Mouse (Mus musculus) limb, embryonic 14.5 days (tissue): Measurements from ENCODE around the gene Fbxl20. TPM values are rescaled to one million over a fixed set of nuclear protein-coding genes. Genes with fewer than 3 reads are reported as not detected.
A peak's percentile ranks its signal among the peaks of the same experiment; 100 is the strongest.

ENCODE experiments used
- ATAC-seq: fragments of 200-750 bp; cut with Nextera tagmentation; 2 replicates; pipeline ENCODE4 v1.8.0; 2017; ENCODE audit warnings: low read depth, moderate number of reproducible peaks, moderate TSS enrichment; ENCODE audit not compliant: low FRiP score
- DNase-seq: peaks from one replicate; pipeline ENCODE4 v3.0.0-alpha.2; 2015; ENCODE audit warnings: low spot score
- H3K27ac ChIP-seq: fragments of 300-500 bp; sonication (generic); replicated peaks from 2 replicates; pipeline ENCODE4 v1.5.1; 2014; ENCODE audit warnings: low read depth, mild to moderate bottlenecking, low read length, moderate library complexity, mixed read lengths
- H3K27me3 ChIP-seq: fragments of 300-500 bp; sonication (generic); 2 replicates; pipeline ENCODE4 v1.6.1; 2014; ENCODE audit warnings: low read length, mixed read lengths; ENCODE audit not compliant: control insufficient read depth, insufficient read depth
- H3K36me3 ChIP-seq: fragments of 300-500 bp; sonication (generic); 2 replicates; pipeline ENCODE4 v1.6.1; 2014; ENCODE audit warnings: mild to moderate bottlenecking, low read length, moderate library complexity, mixed read lengths; ENCODE audit not compliant: control insufficient read depth, insufficient read depth
- H3K4me1 ChIP-seq: fragments of 300-500 bp; sonication (generic); 2 replicates; pipeline ENCODE4 v1.6.1; 2014; ENCODE audit warnings: antibody characterized with exemption, low read length, mixed read lengths; ENCODE audit not compliant: control insufficient read depth, insufficient read depth
- H3K4me2 ChIP-seq: fragments of 300-500 bp; sonication (generic); replicated peaks from 2 replicates; pipeline ENCODE4 v1.6.1; 2014; ENCODE audit warnings: low read depth, mild to moderate bottlenecking, low read length, moderate library complexity; ENCODE audit not compliant: severe bottlenecking
- H3K4me3 ChIP-seq: fragments of 300-500 bp; sonication (generic); replicated peaks from 2 replicates; pipeline ENCODE4 v1.5.1; 2014; ENCODE audit warnings: low read length
- H3K9ac ChIP-seq: fragments of 300-500 bp; sonication (generic); 2 replicates; pipeline ENCODE4 v1.6.1; 2014; ENCODE audit warnings: mild to moderate bottlenecking, low read depth, low read length, moderate library complexity; ENCODE audit not compliant: severe bottlenecking
- H3K9me3 ChIP-seq: fragments of 300-500 bp; sonication (generic); 2 replicates; pipeline ENCODE4 v1.6.1; 2016; ENCODE audit warnings: low read length; ENCODE audit not compliant: control insufficient read depth
- POLR2A ChIP-seq: fragments of 200-500 bp; IDR thresholded peaks from 2 replicates; pipeline ENCODE4 v1.8.0; 2012; ENCODE audit warnings: inconsistent platforms, mild to moderate bottlenecking, moderate library complexity, borderline replicate concordance; ENCODE audit not compliant: insufficient read depth, insufficient read length; ENCODE audit errors: extremely low read depth
- WGBS: fragments of 180-500 bp; shearing (Covaris S2); extraction: QIAGEN DNeasy Blood & Tissue Kit; methylation state at CpG from one replicate; pipeline ENCODE4 v1.1.7; 2014; 5-methylcytosine and 5-hydroxymethylcytosine counted together
- polyA plus RNA-seq, 2 experiments: library from polyadenylated mRNA; depleted of rRNA in 1 of 2; stranded (reverse) in 1 of 2; unstranded in 1 of 2; fragments of >200 nt; fragmentation: Nextera tagmentation in 1 of 2; extraction: Ambion mirVana in 1 of 2; gene quantifications; 2 replicates each; pipeline versions ENCODE4 v1.2.1 to v1.2.3; 2012 to 2014

The Fbxl20 gene
- polyA plus RNA-seq, 2 experiments, result 17.8 to 18.4 TPM

DNA sequence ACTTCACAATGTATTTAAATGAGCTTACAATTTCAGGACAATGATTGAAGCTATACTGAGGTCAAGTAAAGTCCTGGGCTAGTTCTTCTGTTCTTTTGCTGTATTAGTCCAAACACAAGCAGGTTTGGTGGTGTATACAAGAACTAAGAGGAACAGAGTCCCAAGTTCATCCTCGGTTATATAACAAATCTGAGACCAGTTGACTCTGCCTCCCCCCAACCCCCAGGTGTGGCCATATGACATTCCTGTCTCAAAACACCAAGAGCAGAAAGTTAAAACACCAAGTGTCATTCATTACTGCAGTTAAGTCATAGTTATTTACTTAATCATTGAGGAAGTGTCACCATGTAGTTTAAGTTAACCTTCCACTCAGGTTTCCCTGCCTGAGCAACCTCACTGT lies 18.2 kb upstream of the Fbxl20 start:
- DNase-seq, result no peak
- Histone ChIP-seq H3K36me3 (peaks cover 87% of the 10 kb centered on the region), H3K9ac (no peak overlapping the region)

DNA sequence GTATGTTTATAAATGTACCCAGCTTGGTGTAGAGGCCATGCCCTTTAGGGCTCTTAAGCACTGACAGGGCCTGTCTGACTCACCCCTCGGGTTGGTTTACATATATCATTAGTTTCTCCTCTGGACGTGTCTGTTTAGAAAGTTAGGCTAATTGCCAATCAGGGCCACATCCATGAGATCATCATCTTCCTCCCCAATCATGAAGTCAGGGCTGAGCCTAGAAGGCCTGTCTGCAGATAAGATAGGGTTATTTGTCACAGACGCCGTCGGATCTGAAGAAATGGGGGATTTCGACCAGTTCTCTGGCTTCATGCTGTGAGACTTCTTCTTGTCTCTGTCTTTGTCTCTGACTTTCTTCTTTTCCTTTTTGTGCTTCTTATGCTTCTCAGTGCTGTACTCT lies 4.9 kb upstream of the Fbxl20 start:
- H3K4me3 ChIP-seq, result no peak overlapping the region
- H3K4me1 ChIP-seq, result 0 out of 2 replicates have a peak, but pooled peaks cover 2% of the 10 kb centered on the region
- no peak overlapping the region for H3K27ac ChIP-seq
- no peak overlapping the region for H3K4me2 ChIP-seq
- H3K9me3 ChIP-seq, result no peaks in the 10 kb centered on the region
- 85% methylated on average over 6 of the region's 6 CpGs for WGBS
- H3K9ac ChIP-seq, result no peak overlapping the region
- peaks cover 63% of the 10 kb centered on the region for H3K36me3 ChIP-seq
- no peak for TF ChIP-seq POLR2A
- no peaks in the 10 kb centered on the region for H3K27me3 ChIP-seq
- DNase-seq (no peak), ATAC-seq (no peak)

More for the DNA sequence above, 18.2 kb upstream of the Fbxl20 start:
- H3K4me1 ChIP-seq, result no peaks in the 10 kb centered on the region
- TF ChIP-seq POLR2A, result no peak
- no peak overlapping the region for H3K4me3 ChIP-seq
- WGBS, result 88% methylated on average over 1 of the region's 1 CpGs
- ATAC-seq, result no peak
- no peaks in the 10 kb centered on the region for H3K9me3 ChIP-seq
- no peak overlapping the region for H3K27ac ChIP-seq
- H3K4me2 ChIP-seq, result no peak overlapping the region
- no peaks in the 10 kb centered on the region for H3K27me3 ChIP-seq

DNA sequence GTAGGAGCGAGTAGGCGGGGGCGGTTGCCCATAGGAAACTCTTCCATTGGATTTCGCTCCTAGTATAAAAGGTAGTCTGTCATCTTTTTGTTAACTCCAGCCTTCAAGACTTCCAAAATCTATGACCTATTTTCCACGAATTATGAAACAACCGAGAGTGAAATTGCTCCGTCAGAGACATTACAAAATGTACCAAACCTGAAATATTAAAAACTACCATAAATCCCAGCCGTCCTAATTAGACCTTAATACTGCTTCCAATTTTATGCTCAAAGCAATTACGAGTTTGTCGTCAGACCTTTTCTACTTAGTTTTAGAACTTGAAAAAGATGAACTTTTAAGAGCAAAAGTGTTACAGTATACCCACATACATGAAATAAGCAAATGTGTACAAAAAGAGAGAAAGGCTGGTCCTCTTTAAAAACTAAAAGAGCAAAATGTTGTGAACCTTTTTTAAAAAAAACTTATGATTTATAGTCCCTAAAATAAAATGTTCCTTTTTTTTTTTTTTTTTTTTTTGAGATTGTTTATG lies 488 bp upstream of the Fbxl20 start:
- Histone ChIP-seq H3K36me3 (peaks cover 25% of the 10 kb centered on the region), H3K4me3 (peak overlapping the region; percentile 96), H3K27ac (no peak overlapping the region), H3K4me2 (peak overlapping the region; percentile 83), H3K9me3 (no peaks in the 10 kb centered on the region), H3K4me1 (peaks cover 14% of the 10 kb centered on the region), H3K27me3 (no peaks in the 10 kb centered on the region), H3K9ac (no peak overlapping the region)
- no peak for TF ChIP-seq POLR2A
- WGBS, result 5% methylated on average over 10 of the region's 10 CpGs
- DNase-seq, result no peak
- no peak for ATAC-seq

DNA sequence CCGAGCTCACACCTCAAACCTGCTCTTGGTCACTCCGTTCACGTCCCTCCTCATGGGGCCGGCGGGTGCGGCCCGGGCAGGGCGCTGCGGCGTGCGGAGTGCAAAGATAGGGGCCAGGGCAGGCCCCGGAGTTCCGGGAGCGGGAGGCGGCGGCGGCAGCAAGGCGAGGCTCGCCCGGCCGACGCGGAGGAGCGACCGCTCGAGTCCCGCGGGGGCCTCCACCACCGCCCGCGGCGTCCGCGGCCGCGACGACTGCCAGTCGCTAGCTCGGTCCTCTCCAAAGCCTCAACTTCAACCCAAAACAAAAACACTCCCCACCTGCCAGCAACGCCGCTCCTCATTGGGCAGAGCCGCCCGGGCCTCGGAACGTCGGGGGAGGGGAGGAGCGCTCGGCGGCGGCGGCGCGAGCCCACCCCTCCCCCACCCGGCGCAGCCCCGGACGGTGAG lies 876 bp downstream of the Fbxl20 start:
- H3K4me1 ChIP-seq, result peaks cover 14% of the 10 kb centered on the region
- peak; percentile 90 for DNase-seq
- H3K9ac ChIP-seq, result peak overlapping the region; percentile 90
- peaks cover 12% of the 10 kb centered on the region; the same call in 1 of the 2 replicates for H3K36me3 ChIP-seq
- peak; percentile 89 for ATAC-seq
- H3K27me3 ChIP-seq, result no peaks in the 10 kb centered on the region
- TF ChIP-seq POLR2A, result no peak
- WGBS, result under 1% methylated on average over 32 of the region's 57 CpGs
- peak overlapping the region; percentile 83 for H3K4me2 ChIP-seq
- H3K4me3 ChIP-seq, result peak overlapping the region; percentile 96
- peak overlapping the region; percentile 87 for H3K27ac ChIP-seq
- no peaks in the 10 kb centered on the region for H3K9me3 ChIP-seq

DNA sequence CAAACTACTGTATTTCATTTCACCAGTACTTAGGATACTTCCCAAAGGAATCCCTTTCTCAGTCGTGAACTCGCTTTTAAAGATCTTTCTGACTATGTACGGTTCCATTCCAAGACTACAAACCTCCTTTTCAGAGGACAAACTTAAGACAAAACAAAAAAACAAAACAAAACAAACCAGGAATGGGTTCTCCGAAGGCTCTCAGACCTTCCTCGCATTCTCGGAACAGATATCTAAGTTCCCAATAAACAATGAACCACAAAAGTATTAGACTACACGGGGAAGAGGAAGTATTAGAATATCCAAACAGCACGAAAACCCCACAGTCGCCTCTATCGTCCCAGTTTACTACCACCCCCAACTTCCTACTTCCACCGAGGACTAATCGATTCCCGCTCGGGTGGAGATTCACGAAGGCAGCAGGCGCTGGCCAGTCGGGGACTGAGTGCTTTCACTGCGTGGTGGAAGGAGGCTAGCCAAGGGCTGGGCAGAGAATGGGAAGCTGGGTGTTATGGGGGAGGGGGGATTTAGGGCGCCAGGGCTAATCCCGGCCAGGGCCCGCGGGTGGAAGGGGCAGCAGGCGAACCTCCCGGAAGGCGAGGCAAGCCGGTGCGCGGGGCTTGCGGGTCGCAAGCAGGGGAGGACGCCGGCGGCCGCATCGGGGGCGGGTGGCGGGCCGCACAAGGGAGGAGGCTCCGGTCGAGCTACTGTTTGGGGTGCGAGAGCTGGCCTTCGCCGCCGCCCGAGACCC lies 1.5 kb downstream of the Fbxl20 start:
- Histone ChIP-seq H3K9me3 (no peaks in the 10 kb centered on the region), H3K4me3 (peak overlapping the region; percentile 96), H3K27me3 (no peaks in the 10 kb centered on the region), H3K4me1 (peaks cover 14% of the 10 kb centered on the region), H3K27ac (peak overlapping the region; percentile 87), H3K4me2 (peak overlapping the region; percentile 83), H3K36me3 (0 out of 2 replicates have a peak, but pooled peaks cover 8% of the 10 kb centered on the region), H3K9ac (peak overlapping the region; percentile 90)
- WGBS, result 4% methylated on average over 31 of the region's 45 CpGs
- DNase-seq (no peak), ATAC-seq (no peak)
- no peak for TF ChIP-seq POLR2A
